Mouse (Mus musculus) heart, adult 2 months (tissue): ENCODE results near the gene Vsx2.

ENCODE experiments used
- CTCF ChIP-seq: fragments of 200-600 bp; IDR thresholded peaks from 2 replicates; pipeline ENCODE4 v1.8.1; 2022; ENCODE audit warnings: antibody characterized with exemption, mild to moderate bottlenecking, moderate library complexity
- EP300 ChIP-seq: fragments of 200-500 bp; IDR thresholded peaks from 2 replicates; pipeline ENCODE4 v1.6.1; 2011; ENCODE audit warnings: low read depth, low read length, control low read depth; ENCODE audit not compliant: insufficient read depth
- POLR2A ChIP-seq: fragments of 200-500 bp; IDR thresholded peaks from 2 replicates; pipeline ENCODE4 v1.6.1; 2011; ENCODE audit warnings: mild to moderate bottlenecking, low read depth, low read length, control low read depth; ENCODE audit not compliant: insufficient read depth

DNA sequence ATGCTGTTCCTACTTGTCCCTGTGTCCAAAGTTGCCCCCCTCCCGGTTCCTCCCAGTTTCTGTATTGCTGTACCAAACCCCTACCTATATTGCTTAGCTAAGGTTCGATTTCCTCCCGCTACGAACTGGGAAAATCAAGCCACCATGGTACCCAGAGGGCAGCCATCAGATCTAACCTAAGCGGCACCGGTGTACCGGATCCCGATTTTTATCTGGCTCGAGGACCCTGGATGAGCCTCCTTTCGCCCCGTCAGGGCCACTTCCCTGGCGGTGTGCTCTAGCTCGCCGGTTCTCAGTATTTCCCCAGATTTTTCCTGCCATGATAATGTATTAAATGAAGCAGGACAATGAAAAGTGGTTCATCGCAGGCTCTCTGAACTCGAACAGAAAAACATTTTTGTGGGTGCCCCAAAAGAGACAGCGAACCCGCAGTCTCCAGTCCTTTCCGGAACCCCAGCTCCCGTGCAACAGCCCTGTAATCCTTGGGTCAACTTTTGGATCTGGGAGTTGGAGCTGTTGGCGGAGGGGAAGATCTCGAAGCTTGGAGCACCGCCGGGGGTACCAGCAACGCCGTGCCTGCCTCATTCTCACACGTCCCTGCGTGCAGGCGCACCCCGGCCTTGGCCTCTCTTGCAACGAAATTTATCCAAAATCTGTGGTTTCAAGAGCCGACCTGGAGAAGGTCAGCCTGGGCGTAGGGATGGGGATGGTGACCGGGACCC lies 1.3 kb downstream of the Vsx2 start:
- TF ChIP-seq EP300 = no peak
- no peak for TF ChIP-seq POLR2A
- TF ChIP-seq CTCF = no peak
